Mouse (Mus musculus) embryonic fibroblast, embryonic 13.5 days (primary cell): ENCODE measurements around the gene Nes.
A peak's percentile ranks its signal among the peaks of the same experiment; 100 is the strongest.

Experiments used
- CTCF ChIP-seq: IDR thresholded peaks from 2 replicates; pipeline ENCODE4 v1.5.1; 2011; ENCODE audit warnings: mild to moderate bottlenecking, control low read depth, low read length, moderate library complexity, borderline replicate concordance; ENCODE audit not compliant: insufficient read depth
- POLR2A ChIP-seq: IDR thresholded peaks from 2 replicates; pipeline ENCODE4 v1.6.1; 2011; ENCODE audit warnings: low read depth, mild to moderate bottlenecking, control low read depth, low read length, moderate library complexity

GRCm38 (mm10) chr3:87985505-87986320, 14.8 kb downstream of the Nes start:
- TF ChIP-seq CTCF (no peak), POLR2A (0 out of 2 replicates have a peak, but pooled peaks have one; percentile 31)
